ENCODE assay signal across 9 mouse cellular contexts in genomic region chr6:108835765-108836691, GRCm38 (mm10). TPM values are rescaled to one million over a fixed set of nuclear protein-coding genes. Genes with fewer than 3 reads are reported as not detected.
DNase-seq lines count a peak whose midpoint lies in the region; ATAC-seq and TF ChIP-seq lines count a peak whose summit lies in the region.
"Had no signal": no experiment of that assay in that cellular context is flagged by ENCODE, and none has a peak within 500 bp of the region (broad histone marks: within the 10 kb centered on the region; RNA-seq: fewer than 3 reads in every experiment).

No protein-coding gene starts in this region.

- TF ChIP-seq CTCF in stomach, postnatal 0 days (IDR thresholded peaks at IDR 0.05; ENCODE audit: low read depth) = no peak
- no peak for TF ChIP-seq CTCF in hindbrain, postnatal 0 days (IDR thresholded peaks at IDR 0.05; ENCODE audit: low read depth)

- peak; percentile 30 to 63 for DNase-seq in heart, adult 18-20 months
- DNase-seq in heart, postnatal 4 days = no peak
- DNase-seq in gonadal fat pad, adult 2 months (ENCODE audit: low read depth) = peak; percentile 81
- no peak for DNase-seq in stomach, postnatal 0 days (ENCODE audit: low spot score)
- no peak for DNase-seq in cerebellum, adult 11-12 months
- no peak for DNase-seq in hindbrain, postnatal 0 days (ENCODE audit: low spot score)

- no peaks in the 10 kb centered on the region for H3K27me3 ChIP-seq in lung, embryonic 16.5 days (ENCODE audit: control insufficient read depth, insufficient read depth, low read depth, low read length)
- H3K27me3 ChIP-seq in stomach, postnatal 0 days (ENCODE audit: control insufficient read depth, insufficient read depth, low read length) = no peaks in the 10 kb centered on the region
- no peaks in the 10 kb centered on the region for H3K27me3 ChIP-seq in hindbrain, postnatal 0 days (ENCODE audit: insufficient read depth, low read length)

- WGBS in lung, embryonic 16.5 days = 49% methylated on average over 16 of the region's 16 CpGs
- 52% methylated on average over 16 of the region's 16 CpGs for WGBS in stomach, postnatal 0 days
- WGBS in hindbrain, postnatal 0 days = 84% methylated on average over 16 of the region's 16 CpGs

- no peaks in the 10 kb centered on the region for H3K9me3 ChIP-seq in lung, embryonic 16.5 days (ENCODE audit: control insufficient read depth, low read length)
- H3K9me3 ChIP-seq in stomach, postnatal 0 days (ENCODE audit: control insufficient read depth, low read length) = no peaks in the 10 kb centered on the region
- no peaks in the 10 kb centered on the region for H3K9me3 ChIP-seq in hindbrain, postnatal 0 days (ENCODE audit: low read length)
- H3K9me3 ChIP-seq: G1E had no signal

- H3K4me3 ChIP-seq in lung, embryonic 16.5 days (ENCODE audit: low read length) = no peak overlapping the region
- no peak overlapping the region for H3K4me3 ChIP-seq in stomach, postnatal 0 days (ENCODE audit: low read depth, low read length)
- H3K4me3 ChIP-seq in hindbrain, postnatal 0 days (ENCODE audit: low read length) = no peak overlapping the region

- ATAC-seq in lung, embryonic 16.5 days (ENCODE audit: low read depth) = peak; percentile 76
- ATAC-seq in stomach, postnatal 0 days (ENCODE audit: low FRiP score, low TSS enrichment) = peak; percentile 58; the same call in 1 of the 2 replicates
- ATAC-seq in megakaryocyte-erythroid progenitor cell, adult 5-6 weeks (replicated peaks; ENCODE audit: low FRiP score, low TSS enrichment, poor library complexity, severe bottlenecking) = no peak
- ATAC-seq in hindbrain, postnatal 0 days = no peak

- TF ChIP-seq EP300 in stomach, postnatal 0 days (optimal IDR thresholded peaks at IDR 0.05) = no peak

- no peaks in the 10 kb centered on the region; the same call in 1 of the 2 replicates for H3K36me3 ChIP-seq in lung, embryonic 16.5 days (ENCODE audit: control insufficient read depth, insufficient read depth, low read length)
- H3K36me3 ChIP-seq in stomach, postnatal 0 days (ENCODE audit: control insufficient read depth, insufficient read depth, low read length) = 0 out of 2 replicates have a peak, but pooled peaks cover 2% of the 10 kb centered on the region
- H3K36me3 ChIP-seq in hindbrain, postnatal 0 days (ENCODE audit: insufficient read depth, low read length) = peaks cover 12% of the 10 kb centered on the region; the same call in 1 of the 2 replicates

- peak overlapping the region; percentile 9 for H3K27ac ChIP-seq in lung, embryonic 16.5 days (ENCODE audit: low read length)
- H3K27ac ChIP-seq in stomach, postnatal 0 days (replicated peaks) = peak overlapping the region; percentile 73
- H3K27ac ChIP-seq in hindbrain, postnatal 0 days = no peak overlapping the region

- peaks cover 24% of the 10 kb centered on the region for H3K4me1 ChIP-seq in lung, embryonic 16.5 days (replicated peaks; ENCODE audit: control insufficient read depth, insufficient read depth, low read length)
- H3K4me1 ChIP-seq in stomach, postnatal 0 days (replicated peaks; ENCODE audit: control insufficient read depth, insufficient read depth) = peaks cover 4% of the 10 kb centered on the region; the same call in 1 of the 2 replicates
- H3K4me1 ChIP-seq in hindbrain, postnatal 0 days (ENCODE audit: insufficient read depth, low read length) = no peaks in the 10 kb centered on the region

- no peak overlapping the region for H3K4me2 ChIP-seq in lung, embryonic 16.5 days (ENCODE audit: low read depth, low read length)
- H3K4me2 ChIP-seq in stomach, postnatal 0 days (replicated peaks; ENCODE audit: low read depth) = peak overlapping the region; percentile 25
- H3K4me2 ChIP-seq in hindbrain, postnatal 0 days (ENCODE audit: low read depth, low read length) = no peak overlapping the region

- H3K9ac ChIP-seq in lung, embryonic 16.5 days (ENCODE audit: low read length) = no peak overlapping the region
- no peak overlapping the region for H3K9ac ChIP-seq in stomach, postnatal 0 days (ENCODE audit: low read length)
- H3K9ac ChIP-seq in hindbrain, postnatal 0 days (replicated peaks; ENCODE audit: low read length) = no peak overlapping the region

RNA-seq across cellular contexts. Expression of gene Edem1, which starts 7.6 kb away (rescaled TPM):
- 10 to 100 TPM; 11.7 to 18.7 TPM for total RNA-seq in heart, adult 18-20 months (2021)
- 10 to 100 TPM; 14.2 to 22.3 TPM for total RNA-seq in heart, postnatal 4 days (2021)
- 26.8 and 28.5 TPM in 2 replicates for polyA plus RNA-seq in gonadal fat pad, adult 2 months (2012; rRNA removed)
- polyA plus RNA-seq in lung, embryonic 16.5 days (2015; fragmentation: Nextera tagmentation; extraction: Ambion mirVana) = 18.5 and 22.1 TPM in 2 replicates
- 34.8 and 35.8 TPM in 2 replicates for polyA plus RNA-seq in stomach, postnatal 0 days (2015; fragmentation: Nextera tagmentation; extraction: Ambion mirVana)
- 11.9 and 19.7 TPM in 2 replicates for total RNA-seq in megakaryocyte-erythroid progenitor cell, adult 5-6 weeks (2014; fragmentation: Nextera tagmentation)
- total RNA-seq in megakaryocyte-erythroid progenitor cell, adult 5-6 weeks (2017) = 11.9 and 12.9 TPM in 2 replicates
- 12.6 and 13.4 TPM in 2 replicates for total RNA-seq in hindbrain, postnatal 0 days (2014; rRNA removed)
- 4.9 and 5.0 TPM in 2 replicates for polyA plus RNA-seq in hindbrain, postnatal 0 days (2015; fragmentation: Nextera tagmentation; extraction: Ambion mirVana)

RNA-seq across cellular contexts. Expression of gene Arl8b, which starts 53.1 kb away (rescaled TPM):
- 100 to 1,000 TPM in 1 of 2 experiments, 10 to 100 TPM in 1; 97.1 to 101 TPM for total RNA-seq in heart, adult 18-20 months (2021)
- 10 to 100 TPM; 77.8 to 79.9 TPM for total RNA-seq in heart, postnatal 4 days (2021)
- 22.0 and 26.3 TPM in 2 replicates for polyA plus RNA-seq in gonadal fat pad, adult 2 months (2012; rRNA removed)
- polyA plus RNA-seq in lung, embryonic 16.5 days (2015; fragmentation: Nextera tagmentation; extraction: Ambion mirVana) = 79.1 and 91.2 TPM in 2 replicates
- polyA plus RNA-seq in stomach, postnatal 0 days (2015; fragmentation: Nextera tagmentation; extraction: Ambion mirVana) = 57.5 and 60.5 TPM in 2 replicates
- 50.7 and 76.2 TPM in 2 replicates for total RNA-seq in megakaryocyte-erythroid progenitor cell, adult 5-6 weeks (2014; fragmentation: Nextera tagmentation)
- 55.7 and 58.4 TPM in 2 replicates for total RNA-seq in megakaryocyte-erythroid progenitor cell, adult 5-6 weeks (2017)
- 59.6 and 71.8 TPM in 2 replicates for total RNA-seq in hindbrain, postnatal 0 days (2014; rRNA removed)
- polyA plus RNA-seq in hindbrain, postnatal 0 days (2015; fragmentation: Nextera tagmentation; extraction: Ambion mirVana) = 102 and 104 TPM in 2 replicates

Comparison
In these comparisons a context has a peak if more than half of its experiments do, and no peak if none do; other contexts are left out.
1. DNase-seq: peak in heart, adult 18-20 months (2 of 2) and gonadal fat pad, adult 2 months (single experiment); none in heart, postnatal 4 days (single experiment), stomach, postnatal 0 days (single experiment), cerebellum, adult 11-12 months (single experiment) and hindbrain, postnatal 0 days (single experiment).
2. ATAC-seq: peak in lung, embryonic 16.5 days (single experiment) and stomach, postnatal 0 days (single experiment); none in megakaryocyte-erythroid progenitor cell, adult 5-6 weeks (single experiment) and hindbrain, postnatal 0 days (single experiment).